Mouse (Mus musculus): ENCODE data around the gene Ces1a.

Gene Ces1a

DNA sequence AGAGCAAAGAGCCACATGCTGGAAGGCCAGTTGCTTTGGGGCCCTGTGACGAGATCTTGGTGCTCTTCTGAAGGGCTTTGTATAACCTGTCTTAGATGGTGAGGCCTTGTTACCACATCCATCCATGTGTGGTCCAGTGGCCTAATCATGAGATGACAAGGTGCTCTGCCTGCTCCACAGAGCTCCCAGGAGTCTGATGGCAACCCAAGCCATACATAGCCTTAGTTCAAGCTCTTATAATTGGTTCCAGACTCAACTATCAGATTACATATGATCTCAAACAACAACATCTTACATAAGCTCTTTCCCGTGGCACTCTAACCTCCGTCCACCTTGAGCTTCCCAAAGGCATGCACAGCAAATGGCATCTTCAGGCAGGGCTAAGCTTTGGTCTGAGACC lies at the start of gene Ces1a:
TSS of gene Ces1a (minus strand) at position 101 of the 400 bp plus-strand sequence.
- DNase-seq, result no peak

DNA sequence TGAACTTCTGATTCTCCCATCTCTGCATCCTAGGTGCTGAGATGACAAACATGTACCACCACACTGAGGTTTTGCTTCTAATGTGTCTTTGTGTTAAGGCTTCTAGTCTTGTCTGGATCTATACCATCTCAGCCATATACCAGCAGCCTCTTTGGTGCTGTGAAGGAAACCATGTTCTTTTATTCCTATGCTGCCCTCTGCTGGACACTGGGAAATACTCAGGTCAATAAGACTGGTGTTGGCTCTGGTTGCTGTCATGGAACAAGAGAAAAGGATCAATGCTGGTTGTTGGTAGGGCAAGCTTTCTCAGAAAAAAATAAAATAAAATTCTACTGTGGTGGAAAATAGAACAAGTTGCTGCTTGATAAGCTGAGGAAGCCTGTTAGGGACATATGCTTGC lies 47.4 kb upstream of the Ces1a start:
- no peak for DNase-seq

DNA sequence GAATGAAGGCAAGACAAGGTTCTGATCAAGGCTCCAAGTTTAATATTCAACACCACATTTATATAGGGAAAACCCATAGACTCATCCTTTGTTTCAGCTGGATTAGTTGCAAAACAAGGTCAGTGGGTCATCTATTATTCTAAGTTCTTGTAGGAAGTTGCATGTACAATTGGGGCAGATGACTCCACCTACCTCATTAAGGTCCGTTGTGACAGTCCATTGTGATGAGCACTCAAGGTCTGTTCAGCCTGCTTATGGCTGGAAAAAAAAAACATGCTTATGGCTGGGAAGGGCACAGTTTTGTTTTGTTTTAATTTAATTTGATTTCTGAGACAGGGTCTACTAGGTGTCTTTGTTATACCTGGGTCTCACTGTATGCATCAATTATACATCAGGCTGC lies 43.3 kb upstream of the Ces1a start:
- no peak for DNase-seq

DNA sequence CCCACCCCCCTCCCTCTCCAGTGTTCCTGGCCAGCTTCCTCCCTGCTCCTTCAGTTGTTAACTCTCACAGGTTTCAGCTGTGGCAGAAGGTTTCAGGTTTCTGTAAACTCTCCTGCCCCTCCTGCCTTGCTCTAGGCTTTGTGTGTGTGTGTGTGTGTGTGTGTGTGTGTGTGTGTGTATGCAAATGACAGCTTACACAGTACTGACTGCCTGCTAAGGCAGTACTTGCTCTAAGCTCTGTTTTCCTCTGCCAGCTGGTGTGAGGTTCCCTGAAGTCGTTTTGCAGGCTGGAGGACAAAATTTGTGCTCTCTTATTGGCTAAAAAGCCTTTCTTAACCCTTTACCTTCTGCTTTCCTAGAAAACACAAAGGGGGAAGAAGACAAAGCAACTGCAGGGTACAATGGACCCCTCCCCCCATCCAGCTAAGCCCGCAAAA lies 40.7 kb upstream of the Ces1a start:
- no peak for DNase-seq

DNA sequence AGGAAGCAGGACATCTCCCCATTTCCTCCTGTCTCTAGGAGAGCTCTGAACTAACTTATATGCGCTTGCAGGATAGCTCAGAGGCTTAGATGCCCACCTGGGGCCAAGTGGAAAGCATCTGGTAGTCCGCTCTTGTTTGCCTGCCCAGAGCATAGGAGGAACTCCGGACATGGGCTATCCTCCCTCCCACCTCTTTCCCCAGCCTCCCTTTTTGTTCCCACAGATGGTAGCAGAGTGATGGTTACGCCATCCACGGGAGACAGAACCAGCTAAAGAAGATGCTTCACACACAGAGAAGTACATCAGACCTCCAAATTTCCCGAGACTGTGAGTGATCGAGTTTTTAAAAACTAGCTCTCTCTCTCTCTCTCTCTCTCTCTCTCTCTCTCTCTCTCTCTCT lies 40.2 kb upstream of the Ces1a start:
- no peak for DNase-seq

DNA sequence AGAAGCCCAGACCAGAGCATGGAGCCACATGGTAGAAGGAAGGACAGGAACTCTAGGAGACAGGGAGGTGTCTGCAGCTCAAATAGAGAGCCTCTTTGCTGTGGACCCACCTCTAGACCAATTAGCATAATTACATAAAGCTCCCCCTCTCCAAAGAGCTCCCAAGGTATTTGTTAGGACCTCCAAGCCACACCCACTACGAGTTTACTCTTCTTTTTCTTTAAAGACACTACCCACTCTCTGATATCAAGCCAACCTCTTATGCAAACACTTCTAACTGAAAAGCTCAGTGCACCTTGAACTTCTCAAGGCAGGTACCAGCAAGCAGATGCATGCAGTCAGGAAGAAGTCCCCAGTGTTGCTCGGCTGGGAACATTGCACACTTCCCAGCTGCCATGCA lies 31.9 kb upstream of the Ces1a start, which contains the start of gene Ces1b:
TSS of gene Ces1b (minus strand) at position 131 of the 400 bp plus-strand sequence.
- DNase-seq, result no peak

DNA sequence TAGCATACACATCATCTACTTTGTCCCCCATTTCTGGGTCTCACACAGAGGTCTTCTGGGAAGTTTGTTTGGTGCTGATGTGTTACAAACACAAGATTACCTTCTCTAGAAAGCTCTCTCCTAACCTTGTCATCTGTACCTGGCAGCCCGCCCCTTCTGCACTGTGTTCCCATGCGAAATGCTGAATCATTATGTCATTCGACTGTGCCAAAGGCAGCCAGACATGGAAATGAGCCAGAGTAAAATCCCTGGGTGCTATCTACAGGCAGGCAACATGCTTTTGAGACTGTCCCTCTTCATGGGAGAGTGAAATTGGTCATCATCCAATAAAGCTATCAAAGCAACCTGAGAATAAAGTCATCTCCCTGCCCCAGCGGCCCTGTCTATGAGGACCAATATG lies 27.3 kb upstream of the Ces1a start:
- no peak for DNase-seq

DNA sequence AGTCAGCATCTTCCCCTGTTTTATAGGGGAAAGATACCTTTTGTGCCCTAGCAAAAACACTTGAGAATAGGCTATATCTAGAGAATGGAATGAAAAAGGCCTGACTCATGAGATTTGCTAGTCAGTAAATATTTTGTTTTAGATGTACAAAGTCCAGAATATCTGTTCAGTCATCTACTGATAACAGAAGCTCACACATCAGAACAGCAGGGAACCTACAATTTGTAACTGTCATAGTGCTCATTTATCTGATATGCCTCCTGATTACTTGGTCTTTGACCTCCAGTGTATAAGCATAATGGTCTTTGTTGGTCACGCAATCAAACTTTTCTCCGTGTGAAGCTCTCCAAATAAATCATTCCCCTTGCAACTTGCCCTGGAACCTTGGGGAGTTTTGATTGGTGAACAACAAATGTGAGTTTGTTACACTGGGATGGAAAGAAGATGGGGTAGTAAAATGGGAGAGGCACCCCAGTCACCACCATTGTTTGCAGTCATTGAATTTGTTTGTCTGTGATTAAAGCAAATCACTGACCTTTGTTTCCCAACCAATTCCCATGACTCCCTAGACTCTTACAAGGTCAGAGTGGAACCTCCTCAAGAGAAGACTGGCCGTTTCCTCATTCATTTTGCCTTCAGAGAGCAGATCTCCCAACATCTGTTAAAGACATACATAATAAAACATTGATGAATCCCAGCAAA lies 15.6 kb upstream of the Ces1a start:
- DNase-seq, result no peak

DNA sequence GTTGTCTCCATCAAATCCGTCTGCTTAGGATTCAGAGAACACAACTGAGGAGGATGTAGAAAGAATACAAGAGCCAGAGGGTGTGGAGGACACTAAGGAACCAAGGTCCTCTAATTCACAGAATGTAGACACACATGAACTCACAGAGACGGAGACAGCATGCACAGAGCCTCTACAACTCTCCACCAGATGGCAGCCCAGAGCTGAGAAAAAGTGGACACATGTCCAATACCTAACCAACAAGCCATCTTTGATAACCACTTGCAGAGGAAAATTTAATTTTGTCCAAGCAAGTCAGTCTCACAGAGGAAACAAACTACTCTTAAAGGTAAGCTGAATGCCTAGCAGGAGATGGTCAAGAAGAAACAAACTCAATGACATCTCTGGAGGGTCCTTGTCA lies 11.2 kb upstream of the Ces1a start:
- DNase-seq, result peak; percentile 40

DNA sequence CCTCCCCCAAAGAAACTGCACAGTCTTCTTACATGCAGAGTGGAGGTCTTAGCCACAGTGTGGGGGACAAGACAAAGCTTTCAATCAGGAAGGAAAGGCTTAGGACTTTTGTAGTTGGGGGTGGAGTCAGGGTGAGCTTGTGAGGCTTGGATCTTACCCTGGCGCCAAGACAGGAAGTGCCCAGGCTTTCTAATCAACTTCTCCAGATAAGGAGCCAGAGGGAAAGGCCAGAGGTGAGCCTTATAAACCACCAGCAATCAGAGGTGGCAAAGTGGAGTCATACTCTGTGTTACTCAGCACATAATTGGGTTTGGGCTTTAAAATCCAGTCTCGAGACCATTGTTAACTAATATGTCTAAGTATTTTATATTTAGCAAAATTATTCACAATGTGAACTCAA lies 7.2 kb upstream of the Ces1a start:
- DNase-seq, result no peak

DNA sequence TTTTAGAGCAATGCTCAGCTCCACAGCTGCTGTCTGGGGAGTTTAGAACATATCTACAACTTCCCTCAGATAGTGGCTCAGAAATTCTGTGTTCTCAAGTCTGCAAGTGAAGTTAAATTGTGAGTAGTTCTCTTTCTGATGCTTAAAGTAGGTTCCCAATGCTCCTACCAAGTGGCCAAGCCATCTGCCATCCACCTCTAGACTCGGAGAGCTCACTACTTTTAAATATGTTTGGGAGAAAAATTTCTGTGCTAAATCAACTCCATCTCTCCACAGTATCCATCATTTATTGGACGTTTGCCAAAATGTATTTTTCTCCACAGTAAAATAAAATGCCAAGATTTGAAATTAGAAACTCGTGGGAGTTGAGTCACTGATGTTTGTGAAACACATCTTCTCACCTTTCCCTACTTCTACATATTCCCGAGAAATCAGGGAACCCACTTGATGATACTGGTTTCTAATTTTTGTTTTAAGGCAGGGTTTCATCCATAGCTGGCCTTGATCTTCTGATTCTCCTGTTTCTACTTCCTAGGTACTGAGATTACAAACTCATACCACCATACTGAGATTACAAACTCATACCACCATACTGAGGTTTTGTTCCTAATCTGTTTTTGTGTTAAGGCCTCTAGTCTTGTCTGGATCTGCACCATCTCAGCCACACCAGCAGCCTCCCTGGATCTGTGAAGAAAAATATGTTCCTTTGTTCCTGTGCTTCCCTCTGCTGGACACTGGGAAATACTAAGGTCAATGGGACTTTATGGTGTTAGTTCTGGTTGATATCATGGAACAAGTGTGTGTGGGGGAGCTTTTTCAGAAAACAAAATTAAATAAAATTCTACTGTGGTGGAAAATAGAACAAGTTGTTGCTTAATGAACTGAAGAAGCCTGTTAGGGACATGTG lies 771 bp upstream of the Ces1a start:
- no peak for DNase-seq

DNA sequence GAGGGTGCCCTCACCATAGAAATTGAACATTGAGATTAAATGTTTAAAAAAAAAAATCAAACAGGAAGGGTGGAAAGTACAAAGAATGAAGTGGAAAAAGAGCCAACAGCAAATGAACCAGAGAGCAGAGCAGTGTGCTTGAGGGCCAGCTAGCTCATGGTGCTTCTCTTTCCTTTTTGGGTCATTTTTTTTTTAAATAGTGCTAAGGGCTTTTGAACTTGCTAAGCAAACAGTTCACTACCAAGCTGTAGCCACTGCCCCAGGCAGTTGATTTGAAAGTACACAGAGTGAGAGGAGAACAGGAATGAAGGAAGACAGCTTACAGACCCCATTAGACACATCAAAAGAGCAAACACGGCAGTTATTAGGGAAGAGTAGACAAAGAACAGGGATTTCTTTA lies 4.9 kb downstream of the Ces1a start:
- DNase-seq, result no peak

DNA sequence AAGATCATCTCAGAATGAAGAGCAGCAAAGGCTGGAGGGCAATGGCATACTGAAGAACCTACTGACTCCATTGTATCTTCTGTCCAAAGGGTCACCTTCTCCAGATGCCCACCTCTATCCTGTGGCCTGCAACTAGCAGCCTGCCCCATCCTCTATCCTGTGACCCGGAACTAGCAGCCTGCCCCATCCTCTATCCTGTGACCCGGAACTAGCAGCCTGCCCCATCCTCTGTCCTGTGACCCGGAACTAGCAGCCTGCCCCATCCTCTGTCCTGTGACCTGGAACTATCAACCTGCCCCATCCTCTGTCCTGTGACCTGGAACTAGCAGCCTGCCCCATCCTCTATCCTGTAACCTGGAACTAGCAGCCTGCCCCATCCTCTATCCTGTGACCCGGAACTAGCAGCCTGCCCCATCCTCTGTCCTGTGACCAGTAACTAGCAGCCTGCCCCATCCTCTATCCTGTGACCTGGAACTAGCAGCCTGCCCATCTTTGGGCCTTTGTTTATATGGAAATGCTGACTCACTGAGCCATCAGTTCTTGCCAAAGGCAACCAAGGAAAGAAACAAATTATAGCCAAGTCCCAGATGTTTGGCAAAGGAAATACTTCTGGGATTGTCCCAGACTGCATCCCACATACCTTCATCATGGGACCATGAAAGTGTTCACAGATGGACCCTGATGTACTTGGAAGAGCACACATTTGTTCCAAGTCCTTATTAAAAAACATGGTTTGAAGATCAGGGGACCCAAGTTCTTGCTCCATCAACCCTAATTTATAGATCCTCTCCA lies 7.0 kb downstream of the Ces1a start:
- DNase-seq, result no peak

DNA sequence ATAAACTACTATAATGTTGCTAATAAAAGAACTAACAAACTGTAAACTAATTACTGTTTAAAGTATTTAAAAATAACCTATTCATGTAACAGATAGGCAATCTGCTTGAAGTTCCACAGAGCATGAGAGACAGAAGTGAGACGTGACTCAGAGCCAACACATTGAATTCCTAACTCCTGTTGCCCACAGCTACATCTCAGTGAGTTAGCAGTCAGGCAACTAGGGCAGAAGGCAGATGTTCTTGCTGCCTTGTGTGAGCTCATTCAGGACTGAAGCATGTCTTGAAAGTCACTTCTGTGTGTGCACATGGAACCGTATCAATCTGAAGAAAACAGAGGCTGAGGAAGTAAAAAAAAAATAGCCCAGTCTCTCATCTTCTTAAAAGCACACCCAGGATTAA lies 7.7 kb downstream of the Ces1a start:
- DNase-seq, result no peak

DNA sequence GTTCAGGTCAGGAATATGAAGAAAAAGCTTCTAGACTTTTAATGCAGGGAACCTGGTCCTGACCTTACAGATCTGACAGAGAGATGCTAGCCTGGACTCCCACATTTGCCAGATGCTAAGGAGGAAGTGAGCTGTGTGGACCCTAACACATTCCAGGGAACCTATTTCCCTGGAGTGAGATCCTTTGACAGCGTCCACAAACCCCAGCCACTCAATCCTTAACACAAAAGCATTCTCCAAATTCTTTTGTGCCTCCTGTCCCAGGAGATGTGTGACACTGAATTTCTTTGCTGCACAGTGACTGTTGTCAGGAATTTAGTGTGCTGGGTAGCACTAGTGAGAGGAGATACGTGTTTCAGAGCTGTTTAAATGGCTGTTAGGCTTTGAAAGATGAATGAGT lies 9.2 kb downstream of the Ces1a start:
- DNase-seq, result no peak

DNA sequence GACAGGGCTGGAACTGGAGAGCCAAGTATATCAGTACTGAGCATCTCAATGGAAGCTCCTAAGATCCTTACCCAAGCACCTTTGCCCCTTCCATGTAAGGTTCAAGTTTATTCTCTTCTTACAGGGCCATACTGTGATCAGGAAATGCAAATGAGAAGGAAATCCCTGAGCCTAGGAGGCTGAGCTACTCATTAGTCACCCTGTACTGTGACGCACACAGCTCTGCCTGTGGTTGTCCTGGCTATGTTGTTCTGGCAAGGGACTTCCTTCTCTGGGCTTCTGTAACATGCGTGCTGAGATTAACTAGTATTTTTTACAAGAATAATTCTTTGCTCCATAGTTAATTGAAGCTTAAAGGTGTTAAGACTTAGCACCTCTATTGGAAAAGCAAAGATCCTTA lies 17.3 kb downstream of the Ces1a start:
- no peak for DNase-seq

DNA sequence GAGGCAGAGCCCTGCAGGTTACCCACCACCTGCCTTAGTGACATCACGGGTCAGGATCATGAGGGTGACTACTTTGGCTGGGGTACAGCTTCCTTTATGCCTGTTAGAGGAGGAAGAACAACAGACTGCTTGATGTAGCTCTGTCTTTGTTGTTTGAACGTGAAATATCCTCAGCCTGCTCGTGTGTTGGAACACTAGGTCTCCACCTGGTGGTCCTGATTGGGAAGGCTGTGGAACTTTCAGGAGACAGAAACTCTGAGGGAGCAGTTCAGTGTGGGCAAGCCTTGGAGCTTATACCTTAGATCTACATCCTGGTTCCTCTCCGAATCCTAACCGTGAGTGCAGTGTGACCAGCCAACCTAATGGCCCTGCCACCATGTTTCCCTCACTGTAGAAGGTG lies 26.3 kb downstream of the Ces1a start:
- no peak for DNase-seq

DNA sequence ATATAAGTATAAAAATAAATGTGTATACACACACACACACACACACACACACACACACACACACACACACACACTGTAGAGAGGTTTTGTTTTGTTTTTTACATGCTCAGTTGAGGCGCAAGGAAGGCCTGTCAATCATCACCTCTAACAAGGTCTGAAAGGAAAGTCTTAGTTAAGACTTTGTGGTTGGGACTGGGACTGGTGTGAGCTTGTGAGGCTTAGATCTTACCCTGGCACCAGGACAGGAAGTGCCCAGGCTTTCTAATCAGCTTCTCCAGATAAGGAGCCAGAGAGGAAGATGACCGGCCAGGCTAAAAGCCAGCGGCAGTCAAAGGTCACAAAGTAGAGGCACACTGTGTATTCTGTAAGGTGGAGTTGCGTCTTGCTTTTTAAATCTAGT lies 33.7 kb downstream of the Ces1a start:
- DNase-seq, result no peak

DNA sequence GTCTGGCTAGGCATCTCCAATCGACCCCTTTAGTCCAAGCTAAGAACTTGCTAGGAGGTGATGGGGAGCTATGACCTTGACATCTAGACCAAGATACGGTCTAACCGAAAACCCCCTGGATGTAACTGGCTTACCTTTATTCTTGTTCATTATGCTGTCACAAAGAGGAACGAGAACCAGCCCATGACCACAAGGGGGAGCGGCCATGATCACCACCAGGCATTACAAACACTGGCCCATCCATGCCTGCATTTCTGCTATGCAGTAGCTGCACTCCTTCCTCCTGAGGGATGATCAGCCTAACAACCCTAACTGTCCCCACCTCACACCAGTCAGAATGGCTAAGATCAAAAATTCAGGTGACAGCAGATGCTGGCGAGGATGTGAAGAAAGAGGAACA lies 35.8 kb downstream of the Ces1a start:
- no peak for DNase-seq

DNA sequence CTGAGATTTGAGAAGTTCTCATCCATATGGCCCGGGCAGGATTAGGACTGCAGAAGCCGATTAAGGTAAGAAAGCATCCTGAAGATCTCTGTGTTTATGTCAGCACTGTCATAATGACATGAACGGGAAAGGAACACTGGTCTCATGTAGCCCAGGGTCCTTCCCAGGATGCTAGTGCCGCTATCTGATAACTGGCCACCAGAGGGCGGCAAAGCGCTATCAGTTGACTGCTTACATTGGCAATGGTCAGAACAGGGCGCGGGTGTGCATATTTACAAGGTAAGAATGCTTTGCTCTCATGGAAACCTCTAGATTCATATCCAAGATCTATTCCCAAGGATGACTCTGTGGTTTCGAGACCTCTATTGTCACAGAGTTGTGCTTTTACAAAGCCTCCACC lies 36.6 kb downstream of the Ces1a start:
- peak; percentile 72 for DNase-seq

DNA sequence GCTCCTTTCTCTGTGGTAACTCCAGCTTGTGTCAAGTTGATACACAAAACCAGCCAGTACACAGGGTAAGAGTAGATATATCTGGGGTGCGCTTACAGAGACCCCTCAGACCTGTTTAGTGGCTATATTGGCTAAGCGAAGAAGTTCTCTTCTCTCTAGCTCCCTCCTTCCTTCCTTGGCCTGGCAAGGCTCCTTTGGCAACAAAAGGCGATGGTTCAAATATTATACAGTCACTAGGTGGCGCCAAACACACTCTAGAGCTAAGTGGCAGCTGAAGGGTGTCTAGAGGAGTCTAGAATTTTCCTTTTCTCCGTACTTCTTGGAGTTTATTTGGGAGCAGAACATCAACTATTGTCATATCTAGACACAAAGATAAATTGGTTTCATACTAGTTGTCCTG lies 37.7 kb downstream of the Ces1a start:
- DNase-seq, result no peak

DNA sequence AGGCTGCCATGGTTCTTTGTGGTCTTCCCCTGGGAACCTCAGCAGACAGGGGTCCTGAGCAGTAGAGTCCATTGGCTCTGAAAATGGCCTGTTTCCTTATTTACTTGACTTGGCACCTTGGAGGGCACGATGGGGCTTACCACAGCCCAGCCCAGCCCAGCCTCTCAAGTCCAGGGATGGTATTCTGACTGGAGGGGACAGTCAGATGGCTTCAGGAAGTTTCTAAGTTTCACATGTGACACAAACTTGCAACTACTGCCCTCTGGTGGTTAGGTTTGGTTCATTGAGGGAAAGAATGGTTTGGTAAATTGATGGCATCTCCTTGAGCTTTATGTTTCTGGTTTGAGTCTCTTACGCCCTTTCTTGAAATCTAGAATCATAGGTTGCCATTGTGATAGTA lies 49.4 kb downstream of the Ces1a start:
- DNase-seq, result no peak

DNA sequence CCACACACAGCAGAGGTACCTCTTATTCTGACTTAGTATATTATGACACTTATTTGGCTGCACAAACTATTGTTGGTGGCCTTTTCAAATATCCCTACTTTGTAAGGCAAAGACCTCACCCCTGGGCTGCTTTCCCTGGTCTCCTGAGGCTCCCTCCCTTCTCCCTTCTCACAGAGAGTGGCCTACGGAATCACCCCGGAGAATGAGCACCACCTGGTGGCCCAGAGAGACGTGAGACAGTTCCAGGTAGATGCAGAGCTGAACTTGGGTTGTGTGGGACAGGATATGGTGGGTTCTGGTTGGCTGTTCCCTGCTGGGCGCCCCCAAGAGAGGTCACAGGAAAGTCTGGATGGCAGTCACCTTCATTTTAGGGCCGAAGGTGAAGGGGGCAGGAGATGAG lies 51.2 kb downstream of the Ces1a start:
- peak; percentile 53 for DNase-seq

DNA sequence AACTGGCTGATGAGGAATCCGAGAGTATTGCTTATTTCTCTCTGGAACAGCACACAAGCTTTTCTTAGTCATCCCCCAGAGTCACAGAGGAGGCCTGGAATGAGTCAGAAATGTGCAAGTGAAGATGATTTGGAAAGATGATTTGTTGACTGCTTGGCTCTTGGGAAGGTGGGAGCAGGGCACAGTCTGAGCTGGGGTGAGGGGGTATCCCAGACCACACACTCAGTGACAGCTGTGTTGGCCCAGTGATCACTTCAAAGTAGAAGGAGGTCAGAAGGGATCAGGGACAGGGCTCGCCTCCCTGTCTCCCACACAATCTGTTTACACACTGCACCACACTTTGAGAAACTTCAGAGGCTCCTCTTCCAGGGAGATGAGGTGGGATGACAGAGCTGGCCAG lies 63.6 kb downstream of the Ces1a start:
- no peak for DNase-seq

Measured in right cerebral cortex, postnatal 25 days (tissue).